Mouse (Mus musculus) heart, embryonic 12.5 days (tissue): ENCODE data around the gene Myl6b. TPM values are rescaled to one million over a fixed set of nuclear protein-coding genes. Genes with fewer than 3 reads are reported as not detected.

Experiments used
- ATAC-seq: fragments of 200-750 bp; cut with Nextera tagmentation; 2 replicates; pipeline ENCODE4 v1.8.0; 2017; ENCODE audit warnings: moderate TSS enrichment, moderate library complexity; ENCODE audit not compliant: insufficient number of reproducible peaks, low FRiP score
- H3K27ac ChIP-seq: fragments of 300-500 bp; sonication (generic); 2 replicates; pipeline ENCODE4 v1.5.1; 2016; ENCODE audit warnings: mild to moderate bottlenecking, moderate library complexity; ENCODE audit not compliant: poor library complexity, severe bottlenecking
- H3K27me3 ChIP-seq: fragments of 300-500 bp; sonication (generic); replicated peaks from 2 replicates; pipeline ENCODE4 v1.6.1; 2016; ENCODE audit warnings: mild to moderate bottlenecking, moderate library complexity
- H3K36me3 ChIP-seq: fragments of 300-500 bp; sonication (generic); 2 replicates; pipeline ENCODE4 v1.6.1; 2016; ENCODE audit warnings: mild to moderate bottlenecking, moderate library complexity
- H3K4me1 ChIP-seq: fragments of 300-500 bp; sonication (generic); replicated peaks from 2 replicates; pipeline ENCODE4 v1.6.1; 2016; ENCODE audit warnings: mild to moderate bottlenecking
- H3K4me2 ChIP-seq: fragments of 300-500 bp; sonication (generic); 2 replicates; pipeline ENCODE4 v1.6.1; 2016; ENCODE audit warnings: mild to moderate bottlenecking, moderate library complexity
- H3K4me3 ChIP-seq: fragments of 300-500 bp; sonication (generic); 2 replicates; pipeline ENCODE4 v1.5.1; 2016; ENCODE audit warnings: mild to moderate bottlenecking
- H3K9ac ChIP-seq: fragments of 300-500 bp; sonication (generic); 2 replicates; pipeline ENCODE4 v1.6.1; 2016; ENCODE audit warnings: mild to moderate bottlenecking, moderate library complexity
- H3K9me3 ChIP-seq: fragments of 300-500 bp; sonication (generic); replicated peaks from 2 replicates; pipeline ENCODE4 v1.6.1; 2016; ENCODE audit warnings: mild to moderate bottlenecking, moderate library complexity
- whole genome bisulfite sequencing: fragments of 180-500 bp; shearing (Covaris S2); methylation state at CpG from one replicate; pipeline ENCODE4 v1.1.7; 2016; 5-methylcytosine and 5-hydroxymethylcytosine counted together
- polyA plus RNA-seq: library from polyadenylated mRNA; unstranded; fragments of >200 nt; fragmentation: Nextera tagmentation; extraction: Ambion mirVana; gene quantifications from 2 replicates; pipeline ENCODE4 v1.2.1, GENCODE M21; 2016

The Myl6b gene
- polyA plus RNA-seq, 1 experiment from 2014 or later, result 4.0 TPM

- no peak for ATAC-seq
- Histone ChIP-seq H3K27ac (no peak overlapping the region), H3K9me3 (no peaks in the 10 kb centered on the region), H3K4me3 (no peak overlapping the region), H3K27me3 (no peaks in the 10 kb centered on the region), H3K4me2 (no peak overlapping the region), H3K9ac (no peak overlapping the region), H3K36me3 (peaks cover 3% of the 10 kb centered on the region; the same call in 1 of the 2 replicates), H3K4me1 (peaks cover 12% of the 10 kb centered on the region)
- WGBS, result 65% methylated on average over 3 of the region's 3 CpGs
Observed at GRCm38 (mm10) chr10:128504012-128504411, 5.5 kb upstream of the Myl6b start.

DNA sequence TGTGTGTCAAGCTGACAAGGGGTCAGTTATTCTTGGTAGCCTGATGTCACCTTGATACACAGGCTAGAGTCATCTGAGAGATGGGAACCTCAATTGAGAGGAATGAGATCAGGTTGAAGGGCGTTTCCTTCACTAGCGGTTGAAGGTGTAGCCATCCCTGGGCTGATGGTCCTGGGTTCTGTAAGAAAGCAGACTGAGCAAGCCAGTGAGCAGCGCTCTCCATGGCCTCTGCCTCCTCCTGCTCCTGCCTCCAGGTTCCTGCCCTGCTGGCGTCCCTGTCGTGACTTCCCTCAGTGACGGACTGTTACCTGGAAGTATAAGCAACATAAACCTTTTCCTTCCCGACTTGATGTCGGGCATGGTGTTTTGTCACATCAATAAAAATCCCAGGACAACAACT is 5.0 kb upstream of the Myl6b start:
- WGBS, result 76% methylated on average over 8 of the region's 8 CpGs
- Histone ChIP-seq H3K9me3 (no peaks in the 10 kb centered on the region), H3K27me3 (no peaks in the 10 kb centered on the region), H3K27ac (no peak overlapping the region), H3K4me2 (no peak overlapping the region), H3K4me3 (no peak overlapping the region), H3K4me1 (peaks cover 12% of the 10 kb centered on the region), H3K36me3 (peaks cover 3% of the 10 kb centered on the region; the same call in 1 of the 2 replicates), H3K9ac (no peak overlapping the region)
- no peak for ATAC-seq

DNA sequence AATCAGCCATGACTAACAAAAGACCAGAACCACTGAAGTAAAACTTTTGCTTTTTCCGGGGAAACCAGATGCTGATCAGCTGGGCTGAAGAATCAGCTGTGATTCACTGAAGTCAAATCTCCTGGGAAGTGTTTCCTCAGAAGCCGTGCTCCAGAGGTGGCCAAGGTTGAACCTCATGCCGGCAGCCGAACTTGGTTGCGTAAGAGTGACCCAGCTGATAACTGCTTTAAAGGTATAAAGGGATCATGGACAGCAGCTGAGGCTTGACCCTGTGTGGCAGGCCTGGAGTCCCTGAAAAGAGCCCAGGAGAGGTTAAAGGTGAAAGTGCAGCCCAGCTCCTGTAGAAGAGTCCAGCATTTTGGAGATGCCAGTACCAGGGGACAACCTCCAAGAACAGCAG is 3.9 kb upstream of the Myl6b start:
- no peaks in the 10 kb centered on the region for H3K27me3 ChIP-seq
- ATAC-seq, result no peak
- H3K9me3 ChIP-seq, result no peaks in the 10 kb centered on the region
- H3K4me1 ChIP-seq, result peaks cover 12% of the 10 kb centered on the region
- no peak overlapping the region for H3K4me3 ChIP-seq
- H3K4me2 ChIP-seq, result no peak overlapping the region
- no peak overlapping the region for H3K9ac ChIP-seq
- H3K27ac ChIP-seq, result no peak overlapping the region
- WGBS, result 64% methylated on average over 5 of the region's 5 CpGs
- peaks cover 3% of the 10 kb centered on the region; the same call in 1 of the 2 replicates for H3K36me3 ChIP-seq

DNA sequence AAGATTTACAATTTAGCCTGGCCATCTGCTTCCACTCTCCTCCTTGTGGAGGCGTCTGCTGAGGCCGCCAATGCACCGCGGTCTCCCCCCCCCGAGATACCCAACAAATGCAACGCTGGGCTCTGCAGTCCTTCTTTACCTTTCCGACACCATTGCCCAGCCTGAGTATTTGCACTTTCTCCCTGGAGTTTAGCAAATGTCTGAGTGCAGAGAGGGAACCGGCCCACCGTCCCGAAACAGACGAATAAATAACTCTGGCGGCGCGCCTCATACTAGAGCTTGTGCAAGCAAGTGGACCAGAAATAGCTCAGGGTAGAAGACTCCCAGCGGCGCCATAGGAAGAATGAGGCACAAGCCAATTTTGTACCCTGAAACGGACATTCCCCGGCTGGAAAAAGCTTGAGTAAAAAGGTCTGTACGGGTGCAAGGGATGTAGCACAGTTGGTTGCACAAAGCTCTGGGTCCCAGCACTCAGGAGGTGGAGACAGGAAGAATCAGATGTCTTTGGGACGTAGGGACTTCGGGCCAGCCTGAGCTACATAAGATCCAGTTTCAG is 709 bp upstream of the Myl6b start:
- Histone ChIP-seq H3K9ac (peak overlapping the region; percentile 73), H3K4me2 (peak overlapping the region; percentile 75), H3K36me3 (no peaks in the 10 kb centered on the region), H3K9me3 (no peaks in the 10 kb centered on the region), H3K4me1 (peaks cover 29% of the 10 kb centered on the region), H3K27me3 (no peaks in the 10 kb centered on the region), H3K27ac (peak overlapping the region; percentile 95), H3K4me3 (peak overlapping the region; percentile 62)
- ATAC-seq, result peak; percentile 57
- under 1% methylated on average over 21 of the region's 21 CpGs for WGBS

DNA sequence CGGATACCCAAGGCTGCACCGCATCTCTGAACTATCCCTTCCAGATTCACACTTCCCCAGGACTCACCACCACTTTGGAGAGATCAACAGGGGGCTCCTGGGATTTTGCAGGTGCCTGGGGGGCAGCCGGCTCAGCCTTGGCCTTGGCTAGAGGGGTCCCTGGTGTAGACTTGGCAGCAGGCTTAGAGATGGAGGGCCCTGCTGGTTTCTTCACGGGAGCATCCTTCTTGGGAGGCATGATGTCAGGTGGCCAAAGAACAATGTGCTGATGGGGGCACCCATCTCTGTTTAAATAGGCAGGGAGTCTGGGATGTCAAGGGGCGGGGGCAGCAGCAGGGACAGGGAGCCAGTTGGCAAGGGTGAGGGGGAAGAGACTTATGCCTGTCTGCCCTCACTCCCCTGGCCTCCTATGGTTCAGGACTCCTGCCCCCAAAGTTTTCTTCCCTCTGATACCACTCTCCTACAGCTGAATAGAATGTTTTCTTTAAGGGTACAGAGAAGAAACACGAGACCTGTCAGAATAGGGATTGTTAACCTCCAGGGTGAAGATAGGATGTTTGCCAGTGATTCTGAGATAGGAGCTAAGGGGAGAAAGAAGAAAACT is 1.2 kb downstream of the Myl6b start:
- Histone ChIP-seq H3K9ac (0 out of 2 replicates have a peak overlapping the region, but pooled peaks have one; percentile 16), H3K4me3 (no peak overlapping the region), H3K27ac (no peak overlapping the region), H3K4me2 (no peak overlapping the region), H3K36me3 (0 out of 2 replicates have a peak, but pooled peaks cover 3% of the 10 kb centered on the region), H3K9me3 (no peaks in the 10 kb centered on the region), H3K27me3 (no peaks in the 10 kb centered on the region), H3K4me1 (peaks cover 26% of the 10 kb centered on the region)
- 43% methylated on average over 6 of the region's 6 CpGs for WGBS
- no peak for ATAC-seq

DNA sequence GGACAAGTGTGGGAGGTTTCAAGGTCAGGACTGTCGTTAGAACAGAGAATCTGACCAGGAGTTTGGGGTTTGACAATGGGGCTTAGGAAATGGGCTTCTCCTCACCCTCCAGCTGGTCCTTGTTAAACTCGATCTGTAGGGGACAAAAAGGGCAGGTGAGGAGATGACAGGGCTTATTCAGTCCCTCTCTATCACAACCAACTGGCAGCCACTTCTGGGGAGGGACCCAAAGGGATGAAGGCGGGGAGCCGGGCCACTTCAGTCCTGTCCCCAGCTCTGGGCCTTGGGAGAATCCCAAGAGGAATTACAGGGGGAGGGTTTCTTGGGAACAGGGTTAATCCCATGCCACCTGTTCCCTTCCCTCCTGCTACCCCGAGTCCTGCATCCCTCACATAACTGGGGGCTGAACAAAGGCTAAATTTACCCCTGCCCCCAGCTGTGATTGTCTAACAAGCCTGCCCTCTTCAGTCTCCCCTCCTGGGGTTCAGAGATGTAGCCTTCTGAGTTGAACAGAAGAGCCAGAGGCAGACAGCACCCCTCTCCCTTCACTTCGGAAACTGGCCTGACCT is 1.9 kb downstream of the Myl6b start:
- H3K27ac ChIP-seq, result peak overlapping the region; percentile 18; the same call in 1 of the 2 replicates
- H3K4me2 ChIP-seq, result 0 out of 2 replicates have a peak overlapping the region, but pooled peaks have one; percentile 4
- H3K9me3 ChIP-seq, result no peaks in the 10 kb centered on the region
- peaks cover 33% of the 10 kb centered on the region for H3K4me1 ChIP-seq
- H3K4me3 ChIP-seq, result no peak overlapping the region
- peak overlapping the region; percentile 36 for H3K9ac ChIP-seq
- no peaks in the 10 kb centered on the region for H3K27me3 ChIP-seq
- ATAC-seq, result no peak
- peaks cover 10% of the 10 kb centered on the region for H3K36me3 ChIP-seq
- WGBS, result 33% methylated on average over 6 of the region's 6 CpGs

GRCm38 (mm10) chr10:128495903-128496302 is 2.6 kb downstream of the Myl6b start:
- Histone ChIP-seq H3K4me1 (peaks cover 40% of the 10 kb centered on the region), H3K9ac (peak overlapping the region; percentile 36; the same call in 1 of the 2 replicates), H3K4me3 (no peak overlapping the region), H3K27ac (peak overlapping the region; percentile 18; the same call in 1 of the 2 replicates), H3K4me2 (no peak overlapping the region), H3K36me3 (peaks cover 17% of the 10 kb centered on the region), H3K9me3 (no peaks in the 10 kb centered on the region), H3K27me3 (no peaks in the 10 kb centered on the region)
- WGBS, result 72% methylated on average over 4 of the region's 4 CpGs
- no peak for ATAC-seq

DNA sequence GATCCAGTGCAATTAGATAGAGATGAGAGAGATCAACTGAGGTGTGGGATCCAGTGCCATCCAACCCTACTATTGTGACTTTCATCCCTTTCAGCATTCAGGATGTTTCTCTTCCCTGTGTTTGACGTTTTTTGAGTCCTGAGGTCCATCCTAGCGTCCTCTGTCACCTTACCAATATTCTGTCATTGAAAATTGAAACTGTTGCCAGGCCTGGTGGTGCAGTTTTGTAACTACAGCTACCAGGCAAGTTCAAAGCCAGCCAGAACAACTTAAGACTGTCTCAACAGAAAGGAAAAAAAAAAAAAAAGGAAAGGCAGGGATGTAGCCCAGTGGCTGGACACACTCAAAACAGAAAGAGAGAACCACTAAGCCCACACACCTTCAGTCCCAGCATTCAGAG is 3.2 kb downstream of the Myl6b start:
- WGBS, result 69% methylated on average over 2 of the region's 2 CpGs
- H3K9ac ChIP-seq, result peak overlapping the region; percentile 97; the same call in 1 of the 2 replicates
- H3K27me3 ChIP-seq, result no peaks in the 10 kb centered on the region
- peaks cover 23% of the 10 kb centered on the region for H3K36me3 ChIP-seq
- ATAC-seq, result no peak
- H3K4me1 ChIP-seq, result peaks cover 46% of the 10 kb centered on the region
- peak overlapping the region; percentile 97; the same call in 1 of the 2 replicates for H3K27ac ChIP-seq
- H3K4me3 ChIP-seq, result peak overlapping the region; percentile 87
- H3K9me3 ChIP-seq, result no peaks in the 10 kb centered on the region
- H3K4me2 ChIP-seq, result peak overlapping the region; percentile 85

DNA sequence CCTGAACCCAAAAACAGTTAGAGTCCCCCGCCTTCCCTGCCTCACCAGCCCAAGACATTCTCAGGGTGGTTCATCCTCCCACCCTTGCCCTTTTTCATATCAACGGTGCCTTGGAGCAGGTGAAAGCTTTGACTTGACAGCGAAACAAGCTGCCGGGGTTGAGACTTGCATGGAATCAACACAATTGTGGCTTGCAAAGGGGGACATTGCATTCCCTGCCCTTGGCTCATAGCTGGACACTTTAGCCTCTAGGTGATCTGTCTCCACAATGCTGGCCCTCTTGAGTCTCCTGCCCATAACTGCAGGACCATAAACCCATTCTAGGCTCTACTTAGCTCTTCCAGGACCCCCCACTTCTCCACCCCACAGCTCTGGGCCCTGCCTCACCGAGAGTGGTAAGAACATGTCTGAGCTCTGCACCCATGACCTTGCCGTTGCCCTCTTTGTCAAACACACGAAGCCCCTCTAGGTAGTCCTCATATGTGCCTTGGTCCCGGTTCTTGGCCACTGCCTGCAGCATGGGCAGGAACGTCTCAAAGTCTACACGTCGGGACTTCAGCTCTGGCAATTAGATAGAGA is 3.7 kb downstream of the Myl6b start:
- 43% methylated on average over 11 of the region's 11 CpGs for WGBS
- Histone ChIP-seq H3K4me2 (peak overlapping the region; percentile 85), H3K36me3 (peaks cover 28% of the 10 kb centered on the region), H3K9ac (peak overlapping the region; percentile 97), H3K27me3 (no peaks in the 10 kb centered on the region), H3K4me3 (peak overlapping the region; percentile 87), H3K4me1 (peaks cover 51% of the 10 kb centered on the region), H3K9me3 (no peaks in the 10 kb centered on the region), H3K27ac (peak overlapping the region; percentile 97)
- ATAC-seq, result no peak

- Histone ChIP-seq H3K27me3 (no peaks in the 10 kb centered on the region), H3K4me2 (peak within 1 kb of the TSS; percentile 85), H3K4me1 (peaks cover 56% of the 10 kb centered on the region), H3K4me3 (peak within 1 kb of the TSS; percentile 87), H3K9me3 (no peaks in the 10 kb centered on the region), H3K36me3 (peaks cover 35% of the 10 kb centered on the region), H3K9ac (peak within 1 kb of the TSS; percentile 97), H3K27ac (peak within 1 kb of the TSS; percentile 97)
- under 1% methylated on average over 45 of the region's 45 CpGs for WGBS
- ATAC-seq, result peak; percentile 93
Observed at GRCm38 (mm10) chr10:128493695-128494666, 4.5 kb downstream of the Myl6b start, which contains the start of gene Myl6. Gene Myl6 (minus strand): TSS chr10:128494145.
